Mouse (Mus musculus) MN1 (cell line): ENCODE data around the gene Kcnj14.
A peak's percentile ranks its signal among the peaks of the same experiment; 100 is the strongest.

Experiments used
- DNase-seq: peaks from one replicate; pipeline ENCODE4 v3.0.0-alpha.2; 2016; ENCODE audit warnings: low spot score

Kcnj14 gene

GRCm38 (mm10) chr7:45796950-45797349 is 27.6 kb downstream of the Kcnj14 start:
- no peak for DNase-seq

DNA sequence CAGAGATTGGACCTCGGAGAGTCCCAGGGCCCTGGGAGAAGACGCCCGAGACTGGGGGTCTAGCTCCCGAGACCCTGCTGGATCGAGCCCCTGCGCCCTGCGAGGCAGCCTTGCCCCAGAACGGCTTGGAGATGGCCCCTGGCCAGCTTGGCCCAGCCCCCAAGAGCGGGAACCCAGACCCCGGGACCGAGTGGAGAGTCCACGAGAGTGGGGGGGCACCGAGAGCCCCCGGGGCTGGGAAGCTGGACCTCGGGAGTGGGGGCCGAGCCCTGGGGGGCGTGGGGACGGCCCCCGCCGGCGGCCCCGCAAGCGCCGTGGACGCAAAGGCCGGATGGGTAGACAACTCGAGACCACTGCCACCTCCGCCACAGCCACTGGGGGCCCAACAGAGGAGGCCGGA is 29.6 kb downstream of the Kcnj14 start:
- no peak for DNase-seq

DNA sequence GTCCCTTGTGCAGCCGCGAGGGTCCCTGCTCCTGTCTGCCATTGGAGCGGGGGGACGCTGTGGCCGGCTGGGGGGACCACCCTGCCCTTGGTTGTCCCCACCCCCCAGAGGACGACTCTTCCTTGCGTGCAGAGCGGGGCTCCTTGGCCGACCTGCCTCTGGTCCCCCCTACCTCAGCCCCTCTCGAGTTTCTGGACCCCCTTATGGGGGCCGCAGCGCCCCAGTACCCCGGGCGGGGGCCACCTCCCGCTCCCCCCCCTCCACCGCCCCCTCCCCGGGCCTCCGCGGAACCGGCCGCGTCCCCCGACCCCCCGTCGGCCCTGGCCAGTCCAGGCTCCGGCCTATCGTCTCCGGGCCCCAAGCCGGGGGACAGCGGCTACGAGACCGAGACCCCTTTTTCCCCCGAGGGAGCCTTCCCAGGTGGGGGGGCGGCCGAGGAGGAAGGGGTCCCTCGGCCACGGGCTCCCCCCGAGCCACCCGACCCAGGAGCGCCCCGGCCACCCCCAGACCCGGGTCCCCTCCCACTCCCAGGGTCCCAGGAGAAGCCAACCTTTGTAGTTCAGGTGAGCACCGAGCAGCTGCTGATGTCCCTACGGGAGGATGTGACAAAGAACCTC is 30.5 kb downstream of the Kcnj14 start:
- no peak for DNase-seq

DNA sequence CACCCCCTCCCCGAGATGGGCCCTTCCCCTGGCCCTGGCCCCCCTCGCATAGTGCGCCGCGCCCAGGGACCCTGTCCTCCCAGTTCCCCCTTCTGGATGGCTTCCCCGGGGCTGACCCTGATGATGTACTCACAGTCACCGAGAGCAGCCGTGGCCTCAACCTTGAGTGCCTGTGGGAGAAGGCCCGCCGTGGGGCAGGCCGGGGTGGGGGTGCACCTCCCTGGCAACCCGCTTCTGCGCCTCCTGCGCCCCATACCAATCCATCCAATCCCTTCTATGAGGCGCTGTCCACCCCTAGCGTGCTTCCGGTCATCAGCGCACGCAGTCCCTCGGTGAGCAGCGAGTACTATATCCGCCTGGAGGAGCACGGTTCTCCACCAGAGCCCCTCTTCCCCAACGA is 31.3 kb downstream of the Kcnj14 start:
- DNase-seq = no peak

GRCm38 (mm10) chr7:45791756-45792490 is 32.7 kb downstream of the Kcnj14 start:
- DNase-seq = no peak

DNA sequence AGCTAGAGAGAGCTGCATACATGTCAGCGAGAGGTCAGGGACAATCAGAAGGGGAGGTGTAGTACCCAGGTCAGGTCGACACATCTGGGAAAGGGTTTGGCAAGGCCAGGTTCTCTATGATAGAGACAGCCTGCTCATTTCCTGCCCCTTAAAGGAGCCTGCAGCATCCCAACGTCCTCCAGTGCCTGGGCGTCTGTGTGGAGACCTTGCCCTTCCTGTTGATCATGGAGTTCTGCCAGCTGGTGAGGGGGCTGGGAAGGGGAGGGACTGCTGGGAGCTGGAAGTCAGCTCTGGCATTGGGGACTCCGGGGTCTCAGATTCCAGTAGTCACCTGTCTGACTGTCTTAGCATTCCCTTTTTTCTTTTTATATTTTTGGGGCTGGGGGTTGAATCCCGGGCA is 33.9 kb downstream of the Kcnj14 start:
- DNase-seq = no peak

GRCm38 (mm10) chr7:45787642-45788041 is 36.9 kb downstream of the Kcnj14 start:
- DNase-seq = no peak

DNA sequence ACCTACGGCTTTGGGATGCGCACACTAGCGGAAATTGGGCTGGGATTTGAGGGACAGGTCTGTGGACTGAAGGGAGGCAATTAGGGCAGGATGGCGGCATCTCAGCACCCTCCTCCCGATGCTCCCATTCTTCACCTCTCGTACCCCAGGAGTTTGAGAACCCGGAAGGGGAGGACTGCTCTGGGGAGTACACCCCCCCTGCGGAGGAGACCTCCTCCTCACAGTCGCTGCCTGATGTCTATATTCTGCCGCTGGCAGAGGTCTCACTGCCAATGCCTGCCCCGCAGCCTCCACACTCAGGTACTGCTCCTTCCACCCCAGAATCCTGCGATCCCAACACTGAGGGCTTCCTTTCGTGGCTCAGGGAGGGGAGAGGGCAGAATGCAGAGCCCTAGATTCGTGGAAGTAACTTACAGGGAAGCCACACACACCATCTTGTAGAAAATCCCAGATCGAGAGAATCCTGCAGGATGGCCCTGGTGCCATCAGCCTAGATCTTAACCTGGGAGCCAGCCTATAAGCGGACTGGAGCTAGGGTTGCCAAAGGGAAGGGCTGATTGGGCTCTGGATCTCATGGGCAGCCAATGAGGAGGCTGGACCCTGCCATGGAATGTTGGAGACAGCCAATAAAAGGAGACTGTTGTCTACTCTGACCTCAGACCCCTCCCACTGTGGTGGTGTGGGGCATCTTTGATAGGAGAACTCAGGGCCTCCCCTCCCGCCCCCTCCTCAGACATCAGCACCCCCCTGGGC is 37.7 kb downstream of the Kcnj14 start:
- no peak for DNase-seq

DNA sequence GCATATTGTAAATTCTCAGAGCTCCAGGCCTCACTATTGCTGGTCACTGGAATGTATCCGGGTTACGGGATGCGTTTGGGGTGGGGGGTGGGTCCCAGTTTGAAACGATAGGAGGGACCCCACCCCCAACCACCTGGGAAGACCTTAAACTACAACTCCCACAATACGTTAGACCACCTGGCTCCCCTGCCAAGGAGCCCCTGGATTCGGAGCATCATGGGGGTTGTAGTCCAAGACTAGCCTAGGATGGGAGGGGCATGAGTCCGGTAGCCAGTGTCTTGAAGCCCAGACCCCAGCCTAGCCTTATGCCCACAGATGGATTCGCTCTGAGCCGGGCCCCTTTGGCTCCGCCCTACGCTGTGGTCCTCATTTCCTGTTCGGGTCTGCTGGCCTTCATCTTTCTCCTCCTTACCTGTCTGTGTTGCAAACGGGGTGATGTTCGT is 38.4 kb downstream of the Kcnj14 start:
- peak; percentile 54 for DNase-seq

DNA sequence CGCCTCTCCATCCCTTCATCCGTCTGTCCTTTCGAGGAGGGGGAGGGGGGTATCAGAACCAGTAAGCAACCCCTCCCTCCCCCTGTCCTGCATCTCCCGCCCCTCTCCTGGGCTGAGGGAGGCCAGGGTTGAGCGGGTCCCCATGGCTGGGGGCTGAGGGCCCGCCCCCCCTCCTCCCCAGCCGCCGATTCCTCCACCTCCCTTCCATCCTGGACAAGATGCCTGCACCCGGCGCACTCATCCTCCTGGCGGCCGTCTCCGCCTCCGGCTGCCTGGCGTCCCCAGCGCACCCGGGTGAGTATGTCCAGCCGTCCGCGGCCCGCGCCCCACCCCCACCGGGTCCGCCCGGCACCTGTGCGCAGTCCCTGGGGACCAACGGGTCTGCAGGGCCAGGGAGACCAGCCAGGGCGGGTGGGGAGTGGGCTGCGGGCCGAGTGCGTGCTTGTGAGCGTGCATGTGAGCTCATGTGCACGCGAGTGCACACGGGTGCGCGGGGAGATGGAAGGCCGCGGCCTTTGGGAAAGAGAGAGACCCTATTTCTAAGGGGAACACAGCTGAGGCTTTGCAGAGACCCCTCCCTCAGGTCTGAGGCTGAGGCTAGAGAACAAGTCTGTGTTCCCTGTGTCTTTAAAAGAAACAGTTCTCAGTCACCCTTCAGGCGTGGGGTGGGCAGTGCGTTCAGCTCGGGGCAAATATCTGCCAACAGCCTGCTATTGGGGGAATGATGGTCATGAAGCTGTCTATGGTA is 39.0 kb downstream of the Kcnj14 start:
- peak; percentile 83 for DNase-seq

DNA sequence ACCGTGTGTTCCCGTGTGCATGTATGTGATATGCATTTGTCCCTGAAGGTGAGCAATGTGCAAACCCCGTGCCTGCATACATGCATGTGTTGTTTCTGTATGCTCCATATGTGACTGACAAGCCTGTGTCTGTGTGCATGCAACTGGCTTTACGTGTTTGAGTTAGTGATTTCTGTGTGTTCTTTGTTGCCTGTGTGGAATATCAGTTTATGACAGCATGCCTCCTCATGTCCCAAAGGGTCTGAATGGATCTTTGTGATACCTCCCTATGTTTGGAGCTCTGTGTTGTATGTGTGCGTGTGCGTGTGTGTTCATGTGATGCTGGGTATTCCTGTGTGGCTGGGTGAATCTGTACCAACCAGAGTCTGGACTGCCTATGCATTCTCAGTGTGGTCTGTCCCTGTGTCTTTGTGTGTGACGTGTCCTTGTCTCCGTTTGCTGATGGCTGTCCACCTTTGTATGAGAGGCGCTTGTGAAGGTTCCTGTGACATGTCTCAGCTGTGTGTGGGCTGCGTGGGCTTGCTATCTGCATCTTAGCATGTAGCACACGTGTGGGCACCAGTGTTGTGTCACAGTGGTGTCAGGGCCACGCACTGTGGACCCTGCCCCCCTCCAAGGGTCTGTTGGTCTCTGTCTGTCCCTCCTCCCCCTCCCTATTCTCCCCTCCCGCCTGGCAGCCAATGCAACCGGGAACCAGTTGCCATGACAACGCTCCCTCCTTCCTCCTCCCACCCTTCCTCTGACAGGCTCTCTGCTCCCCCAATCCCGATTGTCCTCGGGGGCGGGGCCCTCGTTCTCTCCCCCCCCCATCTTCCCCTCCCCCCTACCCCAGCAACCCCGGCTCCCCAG is 39.8 kb downstream of the Kcnj14 start, which contains the start of gene Sult2b1:
Gene Sult2b1, minus strand, starts transcription at position 146 of the 849 bp plus-strand sequence.
- peak; percentile 89 for DNase-seq

DNA sequence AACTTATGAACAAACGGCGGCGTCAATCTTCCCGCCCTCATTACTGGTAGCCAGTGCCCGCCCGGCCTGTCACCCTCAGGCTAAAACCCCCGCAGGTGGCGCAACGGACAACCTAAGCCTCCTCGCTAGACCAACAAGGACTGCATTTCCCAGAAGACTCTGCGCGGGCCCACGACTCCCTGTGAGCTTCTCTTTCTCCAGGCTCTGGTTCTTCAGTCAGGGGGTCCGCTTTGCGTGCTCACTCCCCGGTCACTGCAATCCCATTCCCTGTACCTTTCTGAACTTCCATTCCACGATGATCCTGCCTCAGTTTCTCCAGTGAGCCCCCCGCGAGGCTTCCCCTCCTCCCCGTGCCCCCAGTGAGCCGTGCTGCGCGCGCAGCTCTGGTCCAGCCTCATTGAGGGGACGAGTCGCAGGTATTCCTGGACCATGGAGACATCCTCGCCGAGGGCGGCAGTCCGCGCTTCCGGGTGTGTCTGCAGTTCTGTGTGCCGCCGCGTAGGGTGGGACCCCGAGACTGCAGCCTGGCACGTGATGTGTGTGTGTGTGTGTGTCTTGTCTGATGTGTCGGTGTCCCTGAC is 41.0 kb downstream of the Kcnj14 start, which contains the start of gene Lmtk3:
Gene Lmtk3, plus strand, starts transcription at position 228 of the 581 bp plus-strand sequence.
- DNase-seq = peak; percentile 74

DNA sequence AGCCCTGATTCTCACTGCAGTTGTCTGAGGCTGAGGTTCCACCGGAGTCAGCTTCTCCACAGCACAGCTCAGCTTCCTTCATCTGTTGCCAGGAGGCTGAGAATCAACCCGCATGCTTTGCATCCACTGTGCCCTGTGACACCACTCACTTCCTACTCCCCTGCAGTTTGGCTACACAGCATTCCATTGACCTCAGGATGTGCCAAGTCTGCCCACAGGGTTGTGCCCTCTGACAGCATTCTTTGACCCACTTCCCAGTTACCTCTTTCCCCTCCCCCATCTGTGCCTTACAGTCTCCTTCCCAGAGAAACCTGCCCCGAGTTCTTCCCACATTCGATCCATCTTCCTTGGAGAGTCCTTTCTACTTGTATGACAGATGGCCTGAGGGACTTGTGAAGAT is 42.3 kb downstream of the Kcnj14 start:
- no peak for DNase-seq

DNA sequence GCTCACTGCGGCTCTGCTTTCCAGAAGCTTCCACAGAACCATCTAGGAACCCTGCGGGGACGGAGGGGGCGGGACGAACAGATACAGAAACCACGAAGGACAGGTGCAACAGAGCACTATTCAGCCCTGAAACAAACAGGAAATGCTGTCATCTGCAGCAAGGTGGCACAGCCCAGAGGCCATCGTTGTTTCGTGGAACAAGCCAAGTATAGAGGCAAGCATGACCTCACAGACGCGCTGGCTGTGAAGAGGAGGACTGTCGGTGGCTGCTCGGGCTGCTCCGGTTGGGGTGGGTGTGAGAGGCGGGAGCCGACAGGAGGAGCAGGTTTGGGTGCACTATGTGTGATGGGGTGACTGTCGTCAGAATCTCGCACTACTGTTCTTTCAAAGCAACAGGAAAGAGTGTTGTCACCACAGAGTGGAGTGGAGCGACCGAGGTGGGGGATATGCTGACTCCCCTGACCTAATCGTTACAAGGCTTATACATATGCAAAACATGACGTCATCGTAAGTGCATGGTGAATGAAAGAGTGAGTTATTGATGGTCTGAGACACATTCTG is 45.4 kb downstream of the Kcnj14 start:
- peak; percentile 54 for DNase-seq

DNA sequence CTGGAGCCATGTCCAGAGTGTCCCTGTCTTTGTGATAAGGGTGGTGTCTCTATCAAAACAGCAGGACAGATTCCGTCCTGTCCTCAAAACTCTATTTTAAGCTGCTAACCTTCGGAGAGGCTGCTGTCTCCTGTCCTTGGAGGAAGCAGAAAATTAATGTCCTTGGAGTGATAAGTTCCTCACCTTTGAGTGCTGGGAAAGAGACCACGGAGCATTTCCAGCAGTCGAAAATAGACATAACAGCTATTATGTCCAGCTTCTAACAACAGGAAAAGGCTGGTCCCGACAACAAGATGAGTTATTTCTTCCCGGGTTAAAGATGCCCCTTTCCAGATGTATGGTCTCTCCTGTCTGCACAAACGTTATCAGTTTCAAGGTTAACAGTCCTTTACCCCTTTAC is 49.3 kb downstream of the Kcnj14 start:
- no peak for DNase-seq

GRCm38 (mm10) chr7:45771101-45771500 is 53.5 kb downstream of the Kcnj14 start:
- DNase-seq = peak; percentile 33

DNA sequence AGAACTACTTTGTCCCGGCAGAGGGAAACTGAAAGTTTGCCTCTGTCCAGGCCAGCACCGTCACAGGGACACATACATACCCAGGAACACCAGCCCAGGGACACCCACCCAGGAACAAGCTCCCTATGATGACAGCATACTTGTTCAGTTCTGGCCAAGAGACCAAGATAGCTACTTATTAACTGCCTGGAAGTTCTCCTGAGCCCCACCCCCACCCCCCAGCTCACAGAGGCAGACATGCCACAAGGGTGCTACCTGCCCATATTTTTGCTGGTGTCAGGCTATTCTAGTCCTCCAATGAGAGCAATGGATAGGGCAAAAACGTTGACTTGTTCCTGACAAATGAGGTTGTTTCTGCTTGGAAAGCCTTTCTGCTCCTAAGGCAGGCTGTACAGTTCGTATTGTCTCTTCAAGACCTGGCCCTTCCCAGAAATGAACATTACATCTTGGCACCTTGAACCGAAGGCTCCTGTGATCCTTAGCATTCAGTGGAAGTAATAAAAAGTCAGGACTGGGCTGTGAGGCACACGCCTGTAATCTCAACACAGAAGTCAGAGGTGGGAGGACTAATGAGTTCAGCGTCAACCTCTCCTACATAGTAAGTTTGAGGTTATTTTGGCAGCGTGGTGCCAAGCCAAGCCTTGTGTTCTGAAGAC is 54.0 kb downstream of the Kcnj14 start:
- DNase-seq = no peak

DNA sequence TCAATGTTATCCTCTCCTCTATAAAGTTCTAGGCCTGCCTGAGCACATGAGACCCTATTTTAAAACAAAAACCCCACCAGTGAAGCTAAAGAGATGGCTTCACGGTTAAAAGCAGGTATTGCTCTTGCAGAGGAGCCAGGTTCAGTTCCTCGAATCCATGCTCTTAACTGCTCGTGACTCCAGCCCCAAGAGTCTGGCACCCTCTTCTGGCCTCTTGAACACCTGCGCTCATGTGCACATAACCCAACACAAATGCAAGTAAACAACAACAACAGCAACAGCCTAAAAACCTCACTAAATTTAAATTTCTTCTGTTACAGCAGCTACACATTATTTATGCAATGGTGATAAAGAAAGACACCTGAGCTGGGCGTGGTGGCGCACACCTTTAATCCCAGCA is 57.1 kb downstream of the Kcnj14 start:
- no peak for DNase-seq

DNA sequence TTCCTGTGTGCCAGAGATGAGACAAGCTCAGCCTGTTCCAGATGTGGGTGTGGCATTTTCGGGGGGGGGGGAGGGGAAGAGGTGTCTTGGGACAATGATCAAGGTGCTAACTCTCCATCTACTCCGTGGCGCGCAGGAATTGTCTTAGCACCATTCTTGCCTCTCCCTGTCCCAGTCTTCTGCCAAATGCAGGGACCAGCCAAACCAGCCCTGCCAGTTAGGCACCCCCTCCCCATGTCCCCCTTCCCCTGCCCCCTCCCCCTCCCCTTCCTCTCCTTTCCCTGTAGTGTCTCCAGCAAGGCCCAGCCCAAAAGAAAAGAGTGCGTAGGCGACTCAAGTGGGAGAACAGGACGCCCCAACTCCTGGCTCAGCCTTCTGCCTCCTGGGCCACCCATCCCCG is 57.8 kb downstream of the Kcnj14 start:
- DNase-seq = no peak
